Mouse (Mus musculus) intestine, embryonic 16.5 days (tissue): Measurements from ENCODE around the gene Ttyh2. TPM values are rescaled to one million over a fixed set of nuclear protein-coding genes. Genes with fewer than 3 reads are reported as not detected.

ENCODE experiments used
- ATAC-seq: fragments of 200-750 bp; cut with Nextera tagmentation; 2 replicates; pipeline ENCODE4 v1.8.0; 2017; ENCODE audit warnings: moderate TSS enrichment, moderate library complexity
- H3K27ac ChIP-seq: fragments of 300-500 bp; sonication (generic); 2 replicates; pipeline ENCODE4 v1.5.1; 2014; ENCODE audit warnings: mild to moderate bottlenecking, low read length
- H3K27me3 ChIP-seq: fragments of 300-500 bp; sonication (generic); replicated peaks from 2 replicates; pipeline ENCODE4 v1.6.1; 2014; ENCODE audit warnings: low read length, control low read depth, mixed read lengths; ENCODE audit not compliant: control insufficient read depth, insufficient read depth
- H3K36me3 ChIP-seq: fragments of 300-500 bp; sonication (generic); 2 replicates; pipeline ENCODE4 v1.6.1; 2014; ENCODE audit warnings: low read length, control low read depth; ENCODE audit not compliant: control insufficient read depth, insufficient read depth
- H3K4me1 ChIP-seq: fragments of 300-500 bp; sonication (generic); 2 replicates; pipeline ENCODE4 v1.6.1; 2014; ENCODE audit warnings: low read length, control low read depth, mixed read lengths; ENCODE audit not compliant: control insufficient read depth, insufficient read depth
- H3K4me2 ChIP-seq: fragments of 300-500 bp; sonication (generic); 2 replicates; pipeline ENCODE4 v1.6.1; 2014; ENCODE audit warnings: low read depth, low read length, control low read depth
- H3K4me3 ChIP-seq: fragments of 300-500 bp; sonication (generic); 2 replicates; pipeline ENCODE4 v1.5.1; 2014; ENCODE audit warnings: mild to moderate bottlenecking, low read length
- H3K9ac ChIP-seq: fragments of 300-500 bp; sonication (generic); 2 replicates; pipeline ENCODE4 v1.6.1; 2014; ENCODE audit warnings: low read depth, low read length
- H3K9me3 ChIP-seq: fragments of 300-500 bp; sonication (generic); 2 replicates; pipeline ENCODE4 v1.6.1; 2016; ENCODE audit warnings: low read length, control low read depth; ENCODE audit not compliant: control insufficient read depth
- WGBS: fragments of 180-500 bp; shearing (Covaris S2); extraction: QIAGEN DNeasy Blood & Tissue Kit; methylation state at CpG from one replicate; pipeline ENCODE4 v1.1.7; 2014; 5-methylcytosine and 5-hydroxymethylcytosine counted together
- polyA plus RNA-seq: library from polyadenylated mRNA; unstranded; fragments of >200 nt; fragmentation: Nextera tagmentation; extraction: Ambion mirVana; gene quantifications from 2 replicates; pipeline ENCODE4 v1.2.1, GENCODE M21; 2015

Ttyh2 gene
- polyA plus RNA-seq, 1 experiment from 2014 or later: 39.1 TPM

- ATAC-seq: no peak
- 11% methylated on average over 19 of the region's 19 CpGs for WGBS
- H3K27ac ChIP-seq: no peak overlapping the region
- peaks cover 4% of the 10 kb centered on the region; the same call in 1 of the 2 replicates for H3K27me3 ChIP-seq
- no peak overlapping the region for H3K4me3 ChIP-seq
- H3K9ac ChIP-seq: no peak overlapping the region
- H3K4me2 ChIP-seq: no peak overlapping the region
- H3K36me3 ChIP-seq: no peaks in the 10 kb centered on the region
- peaks cover 7% of the 10 kb centered on the region; the same call in 1 of the 2 replicates for H3K4me1 ChIP-seq
- no peaks in the 10 kb centered on the region for H3K9me3 ChIP-seq
Measured at GRCm38 (mm10) chr11:114639681-114640103, 35.5 kb upstream of the Ttyh2 start.

GRCm38 (mm10) chr11:114640658-114641057 is 34.6 kb upstream of the Ttyh2 start:
- H3K4me2 ChIP-seq: no peak overlapping the region
- H3K9ac ChIP-seq: no peak overlapping the region
- 48% methylated on average over 6 of the region's 6 CpGs for WGBS
- H3K4me3 ChIP-seq: no peak overlapping the region
- H3K27ac ChIP-seq: no peak overlapping the region
- peaks cover 4% of the 10 kb centered on the region; the same call in 1 of the 2 replicates for H3K27me3 ChIP-seq
- H3K9me3 ChIP-seq: no peaks in the 10 kb centered on the region
- no peaks in the 10 kb centered on the region for H3K36me3 ChIP-seq
- ATAC-seq: no peak
- H3K4me1 ChIP-seq: peaks cover 7% of the 10 kb centered on the region; the same call in 1 of the 2 replicates

- Histone ChIP-seq H3K4me3 (no peak overlapping the region), H3K36me3 (no peaks in the 10 kb centered on the region), H3K9ac (no peak overlapping the region), H3K9me3 (no peaks in the 10 kb centered on the region), H3K4me1 (peaks cover 7% of the 10 kb centered on the region; the same call in 1 of the 2 replicates), H3K27me3 (peaks cover 4% of the 10 kb centered on the region; the same call in 1 of the 2 replicates), H3K4me2 (no peak overlapping the region), H3K27ac (no peak overlapping the region)
- no peak for ATAC-seq
- WGBS: 78% methylated on average over 8 of the region's 8 CpGs
Measured at GRCm38 (mm10) chr11:114641136-114641535, 34.1 kb upstream of the Ttyh2 start.

- Histone ChIP-seq H3K4me1 (peaks cover 4% of the 10 kb centered on the region; the same call in 1 of the 2 replicates), H3K4me3 (no peak overlapping the region), H3K36me3 (no peaks in the 10 kb centered on the region), H3K9ac (no peak overlapping the region), H3K27ac (no peak overlapping the region), H3K9me3 (no peaks in the 10 kb centered on the region), H3K27me3 (peaks cover 4% of the 10 kb centered on the region; the same call in 1 of the 2 replicates), H3K4me2 (no peak overlapping the region)
- 61% methylated on average over 12 of the region's 12 CpGs for WGBS
- ATAC-seq: no peak
Measured at GRCm38 (mm10) chr11:114642184-114642583, 33.0 kb upstream of the Ttyh2 start.

GRCm38 (mm10) chr11:114642926-114643325 is 32.3 kb upstream of the Ttyh2 start:
- Histone ChIP-seq H3K4me3 (no peak overlapping the region), H3K36me3 (no peaks in the 10 kb centered on the region), H3K27me3 (peaks cover 2% of the 10 kb centered on the region; the same call in 1 of the 2 replicates), H3K9me3 (no peaks in the 10 kb centered on the region), H3K4me2 (no peak overlapping the region), H3K4me1 (peaks cover 4% of the 10 kb centered on the region; the same call in 1 of the 2 replicates), H3K27ac (no peak overlapping the region), H3K9ac (no peak overlapping the region)
- no peak for ATAC-seq
- WGBS: 73% methylated on average over 11 of the region's 11 CpGs

- no peak overlapping the region for H3K27ac ChIP-seq
- H3K9ac ChIP-seq: no peak overlapping the region
- ATAC-seq: no peak
- no peak overlapping the region for H3K4me3 ChIP-seq
- H3K4me1 ChIP-seq: peaks cover 4% of the 10 kb centered on the region; the same call in 1 of the 2 replicates
- no peaks in the 10 kb centered on the region for H3K36me3 ChIP-seq
- H3K9me3 ChIP-seq: no peaks in the 10 kb centered on the region
- WGBS: 44% methylated on average over 2 of the region's 2 CpGs
- no peak overlapping the region for H3K4me2 ChIP-seq
- H3K27me3 ChIP-seq: no peaks in the 10 kb centered on the region; the same call in 1 of the 2 replicates
Measured at GRCm38 (mm10) chr11:114644122-114644521, 31.1 kb upstream of the Ttyh2 start.

GRCm38 (mm10) chr11:114649510-114649909 is 25.7 kb upstream of the Ttyh2 start:
- Histone ChIP-seq H3K9ac (no peak overlapping the region), H3K27ac (no peak overlapping the region), H3K4me3 (no peak overlapping the region), H3K4me2 (no peak overlapping the region), H3K36me3 (no peaks in the 10 kb centered on the region), H3K4me1 (no peaks in the 10 kb centered on the region), H3K27me3 (no peaks in the 10 kb centered on the region), H3K9me3 (no peaks in the 10 kb centered on the region)
- 68% methylated on average over 4 of the region's 4 CpGs for WGBS
- ATAC-seq: no peak

GRCm38 (mm10) chr11:114652531-114652930 is 22.7 kb upstream of the Ttyh2 start:
- ATAC-seq: no peak
- WGBS: 5% methylated on average over 16 of the region's 16 CpGs

GRCm38 (mm10) chr11:114653664-114654063 is 21.6 kb upstream of the Ttyh2 start:
- Histone ChIP-seq H3K36me3 (no peaks in the 10 kb centered on the region), H3K27ac (no peak overlapping the region), H3K4me1 (no peaks in the 10 kb centered on the region), H3K9ac (no peak overlapping the region), H3K4me3 (no peak overlapping the region), H3K4me2 (no peak overlapping the region), H3K9me3 (no peaks in the 10 kb centered on the region), H3K27me3 (peaks cover 4% of the 10 kb centered on the region; the same call in 1 of the 2 replicates)
- WGBS: 71% methylated on average over 6 of the region's 6 CpGs
- ATAC-seq: no peak

More at GRCm38 (mm10) chr11:114652531-114652930, 22.7 kb upstream of the Ttyh2 start:
- no peaks in the 10 kb centered on the region for H3K36me3 ChIP-seq
- H3K9ac ChIP-seq: no peak overlapping the region
- no peaks in the 10 kb centered on the region for H3K9me3 ChIP-seq
- H3K27ac ChIP-seq: no peak overlapping the region
- no peak overlapping the region for H3K4me2 ChIP-seq
- peaks cover 4% of the 10 kb centered on the region; the same call in 1 of the 2 replicates for H3K27me3 ChIP-seq
- no peak overlapping the region for H3K4me3 ChIP-seq
- no peaks in the 10 kb centered on the region for H3K4me1 ChIP-seq

- Histone ChIP-seq H3K4me3 (no peak overlapping the region), H3K4me1 (no peaks in the 10 kb centered on the region), H3K27me3 (peaks cover 4% of the 10 kb centered on the region; the same call in 1 of the 2 replicates), H3K9me3 (no peaks in the 10 kb centered on the region), H3K36me3 (no peaks in the 10 kb centered on the region), H3K27ac (no peak overlapping the region), H3K4me2 (no peak overlapping the region), H3K9ac (no peak overlapping the region)
- ATAC-seq: no peak
- WGBS: 56% methylated on average over 5 of the region's 5 CpGs
Measured at GRCm38 (mm10) chr11:114654552-114654951, 20.7 kb upstream of the Ttyh2 start.
